Mouse (Mus musculus): ENCODE data around the gene Abhd17b. TPM values are rescaled to one million over a fixed set of nuclear protein-coding genes. Genes with fewer than 3 reads are reported as not detected.

Gene Abhd17b
- total and polyA plus RNA-seq, 3 experiments, result 19.3 to 62.1 (median 33.5) TPM

DNA sequence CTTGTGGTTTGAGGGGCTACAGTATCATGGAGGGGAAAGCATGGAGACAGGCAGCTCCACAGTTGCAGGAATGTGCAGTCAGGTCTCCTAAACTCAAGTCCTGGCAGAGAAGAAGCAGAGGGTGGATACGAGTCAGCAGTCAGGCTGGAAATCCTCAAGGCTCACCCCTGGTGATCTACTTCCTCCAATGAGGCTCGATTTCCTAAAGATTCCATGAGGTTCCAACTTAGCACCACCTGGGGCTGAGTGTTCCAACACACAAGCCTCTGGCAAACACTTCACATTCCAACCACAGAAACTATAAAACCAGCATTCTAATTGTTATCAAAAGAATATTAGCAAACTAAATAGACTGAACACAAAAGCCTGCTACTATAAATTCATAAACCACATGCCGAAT is 16.1 kb upstream of the Abhd17b start:
- Histone ChIP-seq H3K79me2 (replicated peaks; ENCODE audit: control insufficient read depth, extremely low read depth, insufficient read depth, poor library complexity, severe bottlenecking) (peaks cover 16% of the 10 kb centered on the region), H3K27ac (ENCODE audit: insufficient read depth, low read depth) (no peak overlapping the region), H3K27me3 (replicated peaks) (no peaks in the 10 kb centered on the region), H3K36me3 (replicated peaks in 1 of 2; ENCODE audit: control insufficient read depth in 1 of 2, insufficient read depth in 1 of 2, low read length in 1 of 2) (peaks cover 3 to 23% of the 10 kb centered on the region in 2 experiments), H3K9me3 (replicated peaks; ENCODE audit: low read length) (no peaks in the 10 kb centered on the region), H3K4me3 (replicated peaks in 1 of 3; ENCODE audit: low read depth in 2 of 3, low read length in 2 of 3, poor library complexity in 1 of 3) (no peak overlapping the region), H3K4me1 (ENCODE audit: control insufficient read depth in 1 of 2, insufficient read depth in 2 of 2) (peaks cover 3 to 31% of the 10 kb centered on the region in 2 experiments; a peak in 3 of 4 replicates), H3K9ac (ENCODE audit: insufficient read depth, low read depth) (no peak overlapping the region), H3K4me2 (ENCODE audit: insufficient read depth, low read depth, poor library complexity, severe bottlenecking) (no peak overlapping the region)
- in situ Hi-C loops (cut with MboI; ENCODE audit: low pct_ligation_motif_present, low pct_unique_long_range_greater_than_20kb, low sequenced_read_pairs) (no loop called here), dilution Hi-C loops (cut with MboI; ENCODE audit: extremely low pct_ligation_motif_present, extremely low pct_unique_long_range_greater_than_20kb, low sequenced_read_pairs) (no loop called here)
- DNase-seq (ENCODE audit: extremely low read depth), result no peak
- TF ChIP-seq MAFK (IDR thresholded peaks at IDR 0.05; ENCODE audit: insufficient replicate concordance, low read length), result no peak
- no peak for TF ChIP-seq JUND (conservative IDR thresholded peaks at IDR 0.05; ENCODE audit: low read depth, low read length)
- TF ChIP-seq EP300 (IDR thresholded peaks at IDR 0.05; ENCODE audit: low read length), result no peak
- TF ChIP-seq NELFE (IDR thresholded peaks at IDR 0.05; ENCODE audit: low read depth, low read length), result no peak
- TF ChIP-seq TBP (conservative IDR thresholded peaks at IDR 0.05; ENCODE audit: low read depth, low read length), result no peak
- no peak for TF ChIP-seq ELF1 (IDR thresholded peaks at IDR 0.05; ENCODE audit: low read depth, low read length)
- no peak for TF ChIP-seq CHD1 (IDR thresholded peaks at IDR 0.05; ENCODE audit: low read depth, low read length)

- peaks cover 3 to 23% of the 10 kb centered on the region in 2 experiments for H3K36me3 ChIP-seq (replicated peaks in 1 of 2; ENCODE audit: control insufficient read depth in 1 of 2, insufficient read depth in 1 of 2, low read length in 1 of 2)
- in situ Hi-C loops (cut with MboI; ENCODE audit: low pct_ligation_motif_present, low pct_unique_long_range_greater_than_20kb, low sequenced_read_pairs) (no loop called here), dilution Hi-C loops (cut with MboI; ENCODE audit: extremely low pct_ligation_motif_present, extremely low pct_unique_long_range_greater_than_20kb, low sequenced_read_pairs) (no loop called here)
- no peak overlapping the region for H3K4me3 ChIP-seq (replicated peaks in 1 of 3; ENCODE audit: low read depth in 2 of 3, low read length in 2 of 3, poor library complexity in 1 of 3)
- H3K9ac ChIP-seq (ENCODE audit: insufficient read depth, low read depth), result no peak overlapping the region
- H3K27ac ChIP-seq (ENCODE audit: insufficient read depth, low read depth), result no peak overlapping the region
- no peak for DNase-seq (ENCODE audit: extremely low read depth)
- no peak overlapping the region for H3K4me2 ChIP-seq (ENCODE audit: insufficient read depth, low read depth, poor library complexity, severe bottlenecking)
- TF ChIP-seq ZKSCAN1 (IDR thresholded peaks at IDR 0.05; ENCODE audit: borderline replicate concordance, low read depth, low read length) (no peak), BHLHE40 (IDR thresholded peaks at IDR 0.05; ENCODE audit: low read depth, low read length) (no peak), SMC3 (IDR thresholded peaks at IDR 0.05; ENCODE audit: low read depth, low read length) (no peak), MAX (IDR thresholded peaks at IDR 0.05; ENCODE audit: low read length) (no peak), UBTF (IDR thresholded peaks at IDR 0.05; ENCODE audit: low read depth, low read length) (no peak), MAFK (IDR thresholded peaks at IDR 0.05; ENCODE audit: insufficient replicate concordance, low read length) (no peak), MEF2A (IDR thresholded peaks at IDR 0.05; ENCODE audit: borderline replicate concordance, low read depth, low read length) (no peak), ZMIZ1 (IDR thresholded peaks at IDR 0.05; ENCODE audit: low read depth, low read length) (no peak), MXI1 (IDR thresholded peaks at IDR 0.05; ENCODE audit: low read depth, low read length) (no peak), POLR2AphosphoS2 (IDR thresholded peaks at IDR 0.05; ENCODE audit: low read depth, low read length) (no peak), USF2 (conservative IDR thresholded peaks at IDR 0.05; ENCODE audit: low read depth, low read length) (no peak), GABPA (IDR thresholded peaks at IDR 0.05; ENCODE audit: insufficient replicate concordance, low read depth, low read length) (no peak), RAD21 (IDR thresholded peaks at IDR 0.05; ENCODE audit: low read depth, low read length) (no peak), ETS1 (conservative IDR thresholded peaks at IDR 0.05; ENCODE audit: low read depth, low read length) (no peak), ELF1 (IDR thresholded peaks at IDR 0.05; ENCODE audit: low read depth, low read length) (no peak), SIN3A (IDR thresholded peaks at IDR 0.05; ENCODE audit: low read length) (no peak), TCF12 (IDR thresholded peaks at IDR 0.05; ENCODE audit: low read depth, low read length) (no peak)
- H3K9me3 ChIP-seq (replicated peaks; ENCODE audit: low read length), result no peaks in the 10 kb centered on the region
- H3K27me3 ChIP-seq (replicated peaks), result no peaks in the 10 kb centered on the region
- peaks cover 3 to 30% of the 10 kb centered on the region in 2 experiments; a peak in 3 of 4 replicates for H3K4me1 ChIP-seq (ENCODE audit: control insufficient read depth in 1 of 2, insufficient read depth in 2 of 2)
- peaks cover 16% of the 10 kb centered on the region for H3K79me2 ChIP-seq (replicated peaks; ENCODE audit: control insufficient read depth, extremely low read depth, insufficient read depth, poor library complexity, severe bottlenecking)
Measured at GRCm38 (mm10) chr19:21637672-21638071, 15.3 kb upstream of the Abhd17b start.
